Mouse (Mus musculus): ENCODE results near the gene Gabrr3. TPM values are rescaled to one million over a fixed set of nuclear protein-coding genes. Genes with fewer than 3 reads are reported as not detected.

Gene Gabrr3
- polyA plus RNA-seq (2017; shearing (Covaris generic)): not detected

DNA sequence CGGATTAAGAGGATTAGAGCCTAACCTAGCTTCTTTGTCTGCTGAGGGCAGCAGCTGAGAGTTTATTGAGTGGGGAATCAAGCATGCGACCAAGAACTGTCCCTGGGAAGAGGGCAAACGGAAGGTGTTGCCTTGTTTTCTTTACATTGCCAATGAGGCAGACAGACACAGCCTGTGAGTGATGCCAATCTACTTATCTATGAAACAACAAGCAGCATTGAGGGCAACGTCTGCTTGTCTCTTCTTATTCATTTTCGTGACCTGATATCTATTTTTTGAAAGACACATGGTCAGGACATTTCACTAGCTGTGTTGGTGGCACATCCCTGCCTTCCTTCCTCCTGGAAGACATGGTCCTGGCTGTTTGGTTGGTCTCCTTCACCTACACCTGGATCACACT lies at the start of gene Gabrr3:
Gene Gabrr3 (plus strand): TSS at position 301 of the 400 bp plus-strand sequence.
- no peak for ATAC-seq

GRCm38 (mm10) chr16:59363893-59364292 lies 43.2 kb upstream of the Gabrr3 start, which contains the start of gene Olfr209:
TSS of gene Olfr209 (minus strand) at chr16:59363993.
- ATAC-seq: no peak

DNA sequence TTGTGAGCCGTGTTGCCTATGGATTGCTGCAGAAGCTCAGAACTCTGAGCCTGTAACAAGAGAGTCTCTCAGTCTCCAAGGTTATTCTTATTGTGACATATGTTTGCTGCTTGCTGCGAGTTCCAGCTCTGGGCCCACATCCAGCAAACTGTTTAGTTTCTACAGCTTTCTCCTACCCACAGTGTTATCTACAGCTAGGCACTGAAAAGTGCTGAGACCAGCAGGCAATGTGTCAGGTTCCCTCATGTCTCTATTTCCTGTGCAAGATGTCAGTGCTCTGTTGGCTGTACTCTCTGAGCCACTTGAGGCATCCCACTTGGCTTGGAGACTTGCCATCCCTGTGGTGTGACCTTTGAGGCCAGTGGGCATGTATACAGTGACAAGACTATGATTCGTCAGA lies 13.8 kb upstream of the Gabrr3 start:
- ATAC-seq: no peak

GRCm38 (mm10) chr16:59401102-59401501 lies 6.0 kb upstream of the Gabrr3 start:
- no peak for ATAC-seq

DNA sequence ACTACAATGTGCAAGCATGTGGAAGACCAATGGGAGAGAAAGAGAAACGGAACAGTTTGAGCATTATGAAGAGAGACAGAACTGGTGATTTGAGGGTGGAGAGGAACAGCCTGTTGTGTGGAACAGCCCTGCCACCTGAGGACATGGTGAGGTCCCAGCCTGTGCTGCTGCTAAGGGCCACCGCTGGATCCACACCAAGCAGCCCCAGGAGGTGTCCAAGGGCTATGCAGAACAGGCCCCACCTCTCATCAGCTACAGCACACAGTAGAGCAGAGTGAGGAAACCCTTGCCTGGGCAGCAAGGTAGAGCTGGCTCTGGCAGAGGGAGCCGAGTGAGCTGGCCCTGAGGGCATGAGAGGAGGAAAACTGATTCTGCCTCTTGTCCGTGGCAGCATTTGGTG lies 5.1 kb upstream of the Gabrr3 start:
- ATAC-seq: no peak

DNA sequence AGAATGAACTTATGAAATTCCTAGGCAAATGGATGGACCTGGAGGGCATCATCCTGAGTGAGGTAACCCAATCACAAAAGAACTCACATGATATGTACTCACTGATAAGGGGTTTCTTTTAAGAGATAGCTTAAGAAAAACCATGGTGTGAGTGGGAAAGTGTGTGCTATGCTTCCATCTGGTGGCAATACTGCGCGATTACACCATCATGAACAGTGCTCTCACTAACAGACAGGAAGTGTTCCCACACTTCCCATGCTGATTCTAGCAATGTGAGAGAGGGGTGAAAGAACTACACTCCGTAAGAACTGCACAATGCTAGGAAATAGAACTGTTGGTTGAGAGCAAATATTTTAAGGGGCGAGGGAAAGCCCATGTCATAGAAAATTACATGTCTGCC lies 3.4 kb upstream of the Gabrr3 start:
- peak; percentile 96 for ATAC-seq

GRCm38 (mm10) chr16:59404798-59405197 lies 2.3 kb upstream of the Gabrr3 start:
- ATAC-seq: no peak

DNA sequence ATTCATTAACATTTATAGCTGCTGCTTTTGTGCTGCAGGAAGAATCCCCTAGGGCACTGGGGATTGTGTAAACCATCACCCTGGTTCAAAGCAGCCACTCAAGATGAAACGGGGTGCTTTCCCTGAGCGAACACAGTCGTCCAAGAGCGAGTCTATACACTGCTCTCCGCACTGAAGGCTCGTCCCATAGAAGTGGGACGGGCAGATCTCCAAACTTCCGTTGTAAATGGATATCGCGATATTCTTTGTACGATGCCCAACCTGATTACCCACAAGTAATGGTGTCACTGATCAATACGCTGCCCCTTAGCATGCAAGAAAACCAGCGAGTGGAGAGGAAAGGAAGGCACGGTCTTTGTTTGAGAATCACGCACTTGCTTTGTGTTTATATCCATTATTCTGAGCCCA lies 2.2 kb downstream of the Gabrr3 start:
- ATAC-seq: no peak

DNA sequence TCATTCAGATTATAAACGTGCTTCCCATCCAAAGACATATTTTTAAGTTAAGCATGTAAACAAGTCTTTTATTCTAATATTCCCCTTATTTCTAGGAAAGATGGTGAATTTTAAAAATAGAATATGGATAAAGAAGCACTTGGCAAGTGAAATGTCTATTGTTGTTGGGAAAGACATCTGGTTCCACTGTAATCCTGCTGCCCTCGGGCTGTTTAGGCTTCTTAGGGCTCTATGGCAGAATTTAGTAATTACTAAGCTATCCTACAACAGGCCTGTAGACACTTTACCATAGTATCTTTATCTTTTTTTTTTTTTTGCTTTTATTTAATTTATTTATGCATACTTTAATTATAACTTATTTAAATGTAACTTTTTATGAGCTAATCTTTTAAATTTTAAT lies 2.7 kb downstream of the Gabrr3 start:
- no peak for ATAC-seq

- no peak for ATAC-seq
Observed at GRCm38 (mm10) chr16:59413475-59413874, 6.3 kb downstream of the Gabrr3 start.

DNA sequence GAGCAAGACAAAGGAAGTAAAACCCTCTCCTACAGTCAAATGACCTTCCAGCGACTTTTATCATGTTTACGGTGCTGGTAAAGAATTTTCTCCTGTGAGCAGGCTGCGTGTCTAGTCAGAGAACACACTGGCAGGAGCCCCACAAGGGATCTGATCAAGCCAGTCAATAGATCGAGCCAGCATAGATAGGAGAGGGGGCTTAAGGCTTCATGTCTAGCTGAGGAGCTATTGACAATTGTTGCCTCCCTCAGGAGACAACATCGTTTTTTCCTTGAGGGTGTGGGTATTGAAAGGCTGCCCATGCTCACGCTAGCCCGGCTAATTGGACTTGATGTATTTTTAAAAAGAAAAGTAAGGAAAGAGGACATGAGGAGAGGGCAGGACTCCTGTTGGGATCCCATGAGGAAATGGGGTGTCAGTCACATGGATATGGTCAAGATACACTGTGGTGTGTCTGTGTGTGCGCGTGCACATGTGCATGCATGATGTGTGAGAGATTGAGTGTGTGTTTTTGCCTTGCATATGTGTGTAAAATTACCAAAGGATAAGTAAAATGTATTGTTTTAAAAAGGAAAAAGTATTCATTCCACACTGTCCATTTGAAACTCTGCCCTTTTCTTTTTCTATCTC lies 13.2 kb downstream of the Gabrr3 start:
- ATAC-seq: no peak

- peak; percentile 84 for ATAC-seq
Observed at GRCm38 (mm10) chr16:59420867-59421251, 13.7 kb downstream of the Gabrr3 start.

GRCm38 (mm10) chr16:59421571-59422345 lies 14.6 kb downstream of the Gabrr3 start:
- ATAC-seq: no peak

DNA sequence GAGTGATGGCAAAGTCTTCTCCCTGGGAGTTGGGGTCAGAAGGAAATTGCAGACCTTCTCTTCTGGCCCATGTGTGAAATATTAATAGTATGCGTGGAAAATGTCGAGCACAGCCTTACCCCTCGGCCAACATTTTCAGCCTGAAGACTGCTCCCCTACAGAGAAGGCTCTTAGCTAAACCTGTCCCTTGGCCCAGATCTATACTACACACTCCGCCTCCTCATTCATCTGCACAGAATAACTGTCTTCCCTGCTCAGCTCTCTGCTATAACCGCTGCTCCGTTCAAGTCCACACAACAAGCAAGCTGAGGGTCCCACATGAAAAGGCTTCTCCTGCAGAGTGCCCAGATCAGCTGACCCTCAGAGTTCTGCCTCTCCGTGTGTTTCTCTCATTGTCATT lies 20.8 kb downstream of the Gabrr3 start:
- ATAC-seq: no peak

GRCm38 (mm10) chr16:59433181-59433580 lies 26.0 kb downstream of the Gabrr3 start:
- ATAC-seq: no peak

GRCm38 (mm10) chr16:59444880-59445559 lies 37.9 kb downstream of the Gabrr3 start:
- ATAC-seq: no peak

DNA sequence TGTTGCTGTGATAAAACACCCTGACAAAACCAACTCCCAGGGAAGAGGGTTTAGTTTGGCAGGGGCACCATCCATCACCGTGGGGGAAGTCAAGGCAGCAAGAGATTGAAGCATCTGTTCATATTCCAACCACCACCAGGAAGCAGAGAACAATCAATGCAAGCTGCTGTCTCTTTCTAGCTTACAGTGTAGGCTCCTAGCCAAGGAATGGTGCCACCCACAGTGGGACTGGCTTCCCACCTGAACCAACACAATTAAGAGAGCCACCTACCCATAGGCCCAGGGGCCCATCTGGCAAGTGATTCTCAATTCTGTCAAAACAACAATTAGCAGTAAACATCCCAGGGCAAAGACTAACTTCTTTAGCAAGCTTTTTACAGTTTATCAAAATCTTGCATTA lies 41.0 kb downstream of the Gabrr3 start:
- no peak for ATAC-seq

DNA sequence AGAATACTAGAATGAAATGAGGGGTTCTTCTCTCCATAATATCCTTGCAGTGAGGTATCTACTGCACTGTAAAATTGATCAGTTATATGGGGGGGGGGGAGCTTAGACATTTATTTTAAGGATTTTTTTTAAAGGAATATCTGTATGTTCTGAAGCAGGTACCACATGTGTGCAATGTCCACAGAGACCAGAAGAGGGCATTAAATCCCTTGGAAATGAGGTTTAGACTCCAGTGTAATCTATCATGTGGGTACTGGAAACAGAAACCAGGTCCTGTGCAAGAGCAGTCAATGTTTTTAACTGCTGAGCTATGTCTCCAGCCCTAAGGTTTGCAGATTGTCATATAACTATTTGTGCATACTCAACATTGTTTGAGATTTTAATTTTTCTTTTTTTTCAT lies 42.0 kb downstream of the Gabrr3 start:
- ATAC-seq: peak; percentile 43

GRCm38 (mm10) chr16:59451813-59452212 lies 44.7 kb downstream of the Gabrr3 start:
- no peak for ATAC-seq

DNA sequence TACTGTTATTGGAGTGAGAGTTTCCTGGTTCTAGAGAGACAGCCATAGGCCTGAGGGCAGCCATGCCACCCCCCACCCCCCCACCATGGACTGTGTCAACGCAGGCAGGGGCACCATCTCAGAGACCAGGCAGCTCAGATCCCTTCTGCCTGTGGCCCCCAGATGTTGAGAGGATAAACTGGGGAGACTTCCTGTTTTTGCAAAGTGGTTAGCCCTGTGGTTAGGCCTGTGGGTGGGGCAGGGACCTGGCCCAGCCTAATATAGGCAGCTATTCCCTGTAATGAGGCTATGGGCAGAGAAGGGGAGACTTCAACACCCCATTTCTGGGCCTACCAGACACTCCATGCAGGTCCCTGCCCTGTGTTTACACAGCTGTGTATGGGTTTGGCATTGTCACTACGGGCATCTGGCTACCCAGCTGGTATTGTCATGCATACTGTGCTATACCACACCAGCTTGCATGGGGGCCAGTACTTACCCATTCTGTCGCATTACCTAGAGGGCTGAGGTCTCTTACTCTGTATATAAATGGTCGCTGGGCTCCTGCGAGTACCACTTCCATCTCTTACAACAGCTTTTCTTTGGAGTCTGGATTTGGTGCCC lies 52.2 kb downstream of the Gabrr3 start:
- peak; percentile 90 for ATAC-seq

DNA sequence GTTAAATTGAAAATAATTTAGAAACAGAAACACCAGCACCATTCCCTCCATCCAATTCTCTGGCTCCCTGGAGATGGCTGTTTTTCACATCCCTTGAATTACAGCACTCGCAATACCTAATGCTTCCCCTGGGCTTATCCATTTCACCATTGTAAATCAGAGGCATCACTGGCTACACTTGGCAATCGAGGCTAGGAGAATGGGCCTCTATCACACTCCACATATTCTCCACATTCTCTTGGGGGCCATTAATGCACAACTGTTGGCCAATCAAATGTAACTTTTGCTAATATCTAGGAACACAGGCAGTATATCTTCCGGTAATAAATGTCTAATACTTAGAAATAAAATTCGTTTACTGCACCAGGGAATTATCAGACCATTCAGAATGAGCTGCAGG lies 56.4 kb downstream of the Gabrr3 start:
- no peak for ATAC-seq

DNA sequence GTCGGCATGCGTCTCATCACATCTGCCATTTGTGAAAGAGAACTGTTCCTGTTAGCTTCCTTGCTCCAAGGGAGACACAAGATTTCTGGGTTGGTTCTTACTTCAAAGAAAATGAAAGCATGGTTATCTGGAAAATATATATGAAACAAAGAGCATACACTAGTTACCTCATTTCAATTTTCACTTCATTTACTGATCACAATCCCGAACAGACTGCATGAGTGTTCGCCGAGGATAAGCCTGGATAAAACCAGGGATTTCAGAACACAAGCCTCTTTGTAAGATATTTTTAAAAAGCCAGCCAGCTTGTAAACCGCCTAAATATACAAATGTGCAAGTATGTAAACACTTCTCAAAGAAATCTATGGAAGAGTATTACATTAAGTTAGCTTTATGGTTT lies 56.8 kb downstream of the Gabrr3 start:
- ATAC-seq: no peak

- peak; percentile 51 for ATAC-seq
Observed at GRCm38 (mm10) chr16:59469846-59470245, 62.7 kb downstream of the Gabrr3 start.
